Mouse (Mus musculus) forebrain, embryonic 14.5 days (tissue): ENCODE measurements around the gene Jam2. TPM values are rescaled to one million over a fixed set of nuclear protein-coding genes. Genes with fewer than 3 reads are reported as not detected.

Experiments used
- ATAC-seq: fragments of 200-750 bp; cut with Nextera tagmentation; 2 replicates; pipeline ENCODE4 v1.8.0; 2017; ENCODE audit warnings: mild to moderate bottlenecking, moderate library complexity
- DNase-seq: peaks from one replicate; pipeline ENCODE4 v3.0.0-alpha.2; 2015; ENCODE audit warnings: low spot score
- H3K27ac ChIP-seq: fragments of 300-500 bp; sonication (generic); 2 replicates; pipeline ENCODE4 v1.5.1; 2014; ENCODE audit warnings: low read depth, mild to moderate bottlenecking, control low read depth, low read length, moderate library complexity
- H3K27me3 ChIP-seq: fragments of 300-500 bp; sonication (generic); replicated peaks from 2 replicates; pipeline ENCODE4 v1.6.1; 2014; ENCODE audit warnings: low read length, control low read depth, mixed read lengths; ENCODE audit not compliant: control insufficient read depth, insufficient read depth
- H3K36me3 ChIP-seq: fragments of 300-500 bp; sonication (generic); 2 replicates; pipeline ENCODE4 v1.6.1; 2014; ENCODE audit warnings: low read length, control low read depth; ENCODE audit not compliant: control insufficient read depth, insufficient read depth
- H3K4me1 ChIP-seq: fragments of 300-500 bp; sonication (generic); 2 replicates; pipeline ENCODE4 v1.6.1; 2014; ENCODE audit warnings: antibody characterized with exemption, low read length, control low read depth; ENCODE audit not compliant: control insufficient read depth, insufficient read depth
- H3K4me2 ChIP-seq: fragments of 300-500 bp; sonication (generic); 2 replicates; pipeline ENCODE4 v1.6.1; 2014; ENCODE audit warnings: mild to moderate bottlenecking, control low read depth, low read length
- H3K4me3 ChIP-seq: fragments of 300-500 bp; sonication (generic); 2 replicates; pipeline ENCODE4 v1.5.1; 2014; ENCODE audit warnings: low read depth, low read length, control low read depth
- H3K9ac ChIP-seq: fragments of 300-500 bp; sonication (generic); 2 replicates; pipeline ENCODE4 v1.6.1; 2014; ENCODE audit warnings: mild to moderate bottlenecking, low read length, control low read depth, moderate library complexity
- H3K9me3 ChIP-seq: fragments of 300-500 bp; sonication (generic); replicated peaks from 2 replicates; pipeline ENCODE4 v1.6.1; 2016; ENCODE audit warnings: low read length, control low read depth, mixed read lengths; ENCODE audit not compliant: control insufficient read depth
- WGBS: fragments of 180-500 bp; shearing (Covaris S2); extraction: QIAGEN DNeasy Blood & Tissue Kit; methylation state at CpG from one replicate; pipeline ENCODE4 v1.1.7; 2014; 5-methylcytosine and 5-hydroxymethylcytosine counted together
- polyA plus RNA-seq: library from polyadenylated mRNA; unstranded; fragments of >200 nt; fragmentation: Nextera tagmentation; extraction: Ambion mirVana; gene quantifications from 2 replicates; pipeline ENCODE4 v1.2.1, GENCODE M21; 2014

Gene Jam2
- polyA plus RNA-seq, 1 experiment from 2014 or later, result 28.9 TPM

GRCm38 (mm10) chr16:84853492-84853891, 79.6 kb downstream of the Jam2 start:
- Histone ChIP-seq H3K4me3 (no peak overlapping the region), H3K27ac (no peak overlapping the region), H3K27me3 (no peaks in the 10 kb centered on the region), H3K9ac (no peak overlapping the region), H3K36me3 (peaks cover 82% of the 10 kb centered on the region), H3K9me3 (no peaks in the 10 kb centered on the region), H3K4me2 (no peak overlapping the region), H3K4me1 (no peaks in the 10 kb centered on the region)
- WGBS, result 94% methylated on average over 6 of the region's 6 CpGs
- ATAC-seq (no peak), DNase-seq (no peak)

DNA sequence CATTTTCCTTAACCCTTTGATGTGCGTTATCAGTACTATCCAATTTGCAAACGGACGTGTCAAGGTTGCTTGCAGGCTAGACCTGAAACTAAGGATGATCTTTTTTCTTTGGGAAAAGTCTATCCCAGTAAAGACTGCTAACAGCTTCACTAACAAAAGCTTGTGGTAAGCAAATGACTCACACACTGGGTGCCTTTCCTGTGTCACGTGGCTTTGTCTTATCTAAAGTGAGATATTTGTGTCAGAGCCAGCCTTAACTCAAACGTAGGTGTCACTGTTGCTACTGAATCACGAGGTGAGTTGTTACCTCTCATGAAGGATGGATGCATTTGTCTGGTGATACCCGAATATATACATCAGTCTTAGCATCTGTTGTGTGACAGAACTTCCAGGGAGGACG, 90.7 kb downstream of the Jam2 start:
- Histone ChIP-seq H3K9me3 (no peaks in the 10 kb centered on the region), H3K36me3 (peaks cover 28% of the 10 kb centered on the region), H3K27me3 (no peaks in the 10 kb centered on the region), H3K27ac (no peak overlapping the region), H3K4me3 (no peak overlapping the region), H3K4me2 (no peak overlapping the region), H3K9ac (no peak overlapping the region), H3K4me1 (no peaks in the 10 kb centered on the region)
- ATAC-seq (no peak), DNase-seq (no peak)
- 92% methylated on average over 8 of the region's 8 CpGs for WGBS

DNA sequence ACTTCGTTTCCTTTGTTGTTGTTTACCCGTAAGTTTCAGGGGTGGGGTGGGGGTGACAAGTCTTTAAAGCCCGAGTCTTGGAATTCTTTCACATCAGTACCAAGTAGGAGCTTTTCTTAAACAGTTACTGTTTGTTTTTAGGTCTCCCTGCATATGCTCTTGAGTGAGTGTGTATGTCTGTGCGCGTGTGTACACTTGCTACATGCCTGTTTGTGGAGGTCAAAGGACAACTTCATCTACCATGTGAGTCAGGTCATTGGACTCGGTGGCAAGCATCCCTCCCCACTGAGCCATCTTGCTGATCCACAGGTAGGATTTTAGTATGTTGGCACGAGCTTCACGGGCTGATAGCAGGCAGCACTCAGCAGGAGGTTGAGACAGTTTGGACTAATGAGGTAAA, 99.9 kb downstream of the Jam2 start:
- Histone ChIP-seq H3K4me3 (no peak overlapping the region), H3K9me3 (no peaks in the 10 kb centered on the region), H3K27me3 (no peaks in the 10 kb centered on the region), H3K27ac (no peak overlapping the region), H3K4me1 (peaks cover 8% of the 10 kb centered on the region), H3K4me2 (no peak overlapping the region), H3K9ac (no peak overlapping the region), H3K36me3 (no peaks in the 10 kb centered on the region)
- no peak for DNase-seq
- WGBS, result 78% methylated on average over 8 of the region's 8 CpGs
- ATAC-seq, result no peak

DNA sequence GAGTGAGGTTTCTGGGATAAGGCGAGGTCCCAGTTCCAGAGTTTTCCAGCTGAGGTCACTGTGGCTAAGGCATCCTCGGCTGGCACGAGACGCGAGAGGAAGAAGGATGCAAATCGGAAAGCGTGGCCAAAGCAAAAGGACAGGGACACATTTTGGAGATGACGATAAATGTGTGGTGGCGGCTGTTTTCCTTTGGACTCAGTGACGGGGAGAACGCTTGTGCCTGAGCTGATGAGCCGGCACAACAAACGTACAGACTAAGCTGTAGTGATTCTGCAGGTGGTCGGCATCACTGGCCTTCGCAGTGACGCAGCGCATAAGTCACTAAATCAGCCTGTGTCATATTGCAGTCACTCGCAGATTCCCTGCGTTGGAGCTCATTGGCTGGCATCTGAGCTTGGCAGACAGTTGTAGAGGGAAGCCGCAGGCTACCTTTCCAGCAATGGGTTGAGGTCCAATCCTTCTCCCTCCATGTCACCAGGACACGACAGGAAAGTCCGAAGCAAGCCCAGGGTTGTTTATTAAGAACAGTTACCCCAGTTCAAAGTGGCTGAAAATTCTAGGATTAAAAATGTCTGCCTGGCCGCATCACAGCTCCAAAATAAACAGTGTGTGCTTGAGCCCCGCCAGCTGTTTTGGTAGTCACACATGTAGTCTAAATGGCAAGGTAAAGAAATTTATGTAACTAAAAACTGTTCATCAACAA, 101.2 kb downstream of the Jam2 start:
- Histone ChIP-seq H3K4me2 (no peak overlapping the region), H3K9me3 (no peaks in the 10 kb centered on the region), H3K27me3 (no peaks in the 10 kb centered on the region), H3K9ac (no peak overlapping the region), H3K27ac (no peak overlapping the region), H3K36me3 (no peaks in the 10 kb centered on the region), H3K4me1 (peaks cover 8% of the 10 kb centered on the region), H3K4me3 (no peak overlapping the region)
- WGBS, result 79% methylated on average over 24 of the region's 24 CpGs
- peak; percentile 33; the same call in 1 of the 2 replicates for ATAC-seq
- peak; percentile 30 for DNase-seq

Other genes starting within 250 kb of the Jam2 start
- gene Mrpl39, start 38.4 kb upstream of the Jam2 start, polyA plus RNA-seq, result 35.4 and 43.7 TPM in 2 replicates
- gene Gabpa, start 60.8 kb downstream of the Jam2 start, polyA plus RNA-seq, result 25.4 and 29.5 TPM in 2 replicates
- gene Atp5j, start 61.5 kb downstream of the Jam2 start, polyA plus RNA-seq, result 835 and 910 TPM in 2 replicates